Comparison of ENCODE assay signal across 15 mouse cellular contexts in genomic region chr2:115933259-115933658, GRCm38 (mm10).
"Had no signal": no experiment of that assay in that cellular context is flagged by ENCODE, and none has a peak within 500 bp of the region (broad histone marks: within the 10 kb centered on the region; RNA-seq: fewer than 3 reads in every experiment).

No protein-coding gene starts in this region.

- H3K27me3 ChIP-seq: midbrain, embryonic 12.5 days had no signal

- H3K9ac ChIP-seq: midbrain, embryonic 12.5 days had no signal

- H3K4me2 ChIP-seq: midbrain, embryonic 12.5 days had no signal

- ATAC-seq: hindbrain, postnatal 0 days; inflammation-experienced regulatory T-cells, adult 6 months; intestine, embryonic 16.5 days; midbrain, embryonic 16.5 days had no signal

- H3K36me3 ChIP-seq: midbrain, embryonic 12.5 days had no signal

- H3K27ac ChIP-seq: hindbrain, postnatal 0 days; kidney, postnatal 0 days; left cerebral cortex, adult 2 months; macrophage; midbrain, embryonic 12.5 days had no signal

- H3K4me3 ChIP-seq: left cerebral cortex, adult 2 months; midbrain, embryonic 12.5 days had no signal

- DNase-seq: kidney, adult 2 months; kidney, postnatal 25 days; layer of hippocampus, postnatal 36 days; lung, adult 2 months; thymus, adult 2 months; thymus, postnatal 14 days; thymus, postnatal 4 days had no signal

- H3K4me1 ChIP-seq: midbrain, embryonic 12.5 days had no signal

- H3K9me3 ChIP-seq: midbrain, embryonic 12.5 days had no signal
